Mouse (Mus musculus): ENCODE data around the gene Krtap31-2.

DNA sequence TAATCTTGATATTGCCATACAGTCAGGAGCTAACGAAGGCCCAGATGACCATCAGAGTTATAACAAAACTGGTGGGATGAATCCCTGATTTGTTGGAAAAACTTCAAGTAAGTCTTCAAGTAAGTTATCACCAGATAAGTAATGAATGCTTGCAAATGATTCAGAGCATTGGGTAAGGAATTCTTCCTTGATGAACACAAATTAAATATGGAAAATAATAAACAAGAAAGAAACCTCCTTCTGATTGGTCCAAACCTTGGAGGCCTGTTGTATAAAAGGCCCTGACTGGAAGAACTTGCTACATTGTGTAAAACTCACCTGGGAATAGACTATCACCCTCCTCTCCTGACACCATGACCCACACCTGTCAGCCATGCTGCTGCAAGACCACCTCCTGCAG is at the start of gene Krtap31-2:
- TF ChIP-seq POLR2A (IDR thresholded peaks at IDR 0.05; ENCODE audit: borderline replicate concordance, insufficient read depth, low read length) (no peak), CTCF (IDR thresholded peaks at IDR 0.05; ENCODE audit: borderline replicate concordance, insufficient read depth, low read depth, low read length) (no peak)

Measured in cerebellum, adult 2 months (tissue).